Mouse (Mus musculus) thymus, postnatal 36 days (tissue): ENCODE measurements around the gene Set.
A peak's percentile ranks its signal among the peaks of the same experiment; 100 is the strongest.

Experiments
- DNase-seq, 2 experiments: peaks; one replicate each; pipeline ENCODE4 v3.0.0; 2022; ENCODE audit warnings: mixed read lengths in 2 of 2

Gene Set

GRCm38 (mm10) chr2:30091521-30091920 lies 34.3 kb downstream of the Set start:
- DNase-seq, result no peak

- no peak for DNase-seq
Measured at GRCm38 (mm10) chr2:30092280-30092918, 35.2 kb downstream of the Set start.

GRCm38 (mm10) chr2:30093471-30094207 lies 36.5 kb downstream of the Set start, which contains the start of gene Zdhhc12:
Gene Zdhhc12, minus strand, starts transcription at chr2:30093648.
- DNase-seq, result peak; percentile 97 to 100

- no peak for DNase-seq
Measured at GRCm38 (mm10) chr2:30094208-30094588, 37.0 kb downstream of the Set start.

- peak; percentile 53 to 59 for DNase-seq
Measured at GRCm38 (mm10) chr2:30095882-30096527, 38.8 kb downstream of the Set start.

GRCm38 (mm10) chr2:30100214-30100613 lies 43.0 kb downstream of the Set start:
- DNase-seq, result no peak

GRCm38 (mm10) chr2:30106364-30106763 lies 49.2 kb downstream of the Set start:
- DNase-seq, result peak; percentile 68 to 72

GRCm38 (mm10) chr2:30107646-30108045 lies 50.5 kb downstream of the Set start:
- DNase-seq, result no peak

- no peak for DNase-seq
Measured at GRCm38 (mm10) chr2:30108260-30108659, 51.1 kb downstream of the Set start.

- DNase-seq, result no peak
Measured at GRCm38 (mm10) chr2:30111500-30111899, 54.3 kb downstream of the Set start.

GRCm38 (mm10) chr2:30112564-30112963 lies 55.4 kb downstream of the Set start:
- no peak for DNase-seq

- peak; percentile 65 to 78 for DNase-seq
Measured at GRCm38 (mm10) chr2:30119641-30120051, 62.5 kb downstream of the Set start.

GRCm38 (mm10) chr2:30120269-30120668 lies 63.1 kb downstream of the Set start:
- DNase-seq, result no peak
